Mouse (Mus musculus) spleen, adult 12 weeks (tissue): Measurements from ENCODE around the gene Fut1.
"Not testable (repeated sequence)": the region's sequence is repeated elsewhere in the genome, so short reads cannot be mapped to it uniquely, and the experiment has no call there.

Experiments
- DNase-seq: peaks from one replicate; pipeline ENCODE4 v3.0.0; 2022; ENCODE audit warnings: low spot score

Fut1 gene

GRCm38 (mm10) chr7:45638623-45639401 lies 21.7 kb downstream of the Fut1 start:
- no peak for DNase-seq

- no peak for DNase-seq
Measured at GRCm38 (mm10) chr7:45639561-45640027, 22.5 kb downstream of the Fut1 start, which contains the start of gene Mamstr. Mamstr (plus strand) TSS chr7:45639977.

GRCm38 (mm10) chr7:45640191-45640957 lies 23.3 kb downstream of the Fut1 start:
- no peak for DNase-seq

- DNase-seq = no peak
Measured at GRCm38 (mm10) chr7:45641391-45642040, 24.4 kb downstream of the Fut1 start.

GRCm38 (mm10) chr7:45642083-45642482 lies 25.0 kb downstream of the Fut1 start:
- DNase-seq = no peak

GRCm38 (mm10) chr7:45642503-45643255 lies 25.6 kb downstream of the Fut1 start:
- DNase-seq = no peak

- peak; percentile 23 for DNase-seq
Measured at GRCm38 (mm10) chr7:45643441-45644178, 26.5 kb downstream of the Fut1 start.

- DNase-seq = no peak
Measured at GRCm38 (mm10) chr7:45644183-45644582, 27.1 kb downstream of the Fut1 start.

GRCm38 (mm10) chr7:45644872-45645590 lies 27.9 kb downstream of the Fut1 start:
- DNase-seq = no peak

- no peak for DNase-seq
Measured at GRCm38 (mm10) chr7:45645591-45645971, 28.5 kb downstream of the Fut1 start.

GRCm38 (mm10) chr7:45646671-45647070 lies 29.6 kb downstream of the Fut1 start:
- no peak for DNase-seq

- DNase-seq = no peak
Measured at GRCm38 (mm10) chr7:45649351-45649750, 32.3 kb downstream of the Fut1 start.

- DNase-seq = not testable (repeated sequence)
Measured at GRCm38 (mm10) chr7:45650484-45650883, 33.4 kb downstream of the Fut1 start.

- DNase-seq = no peak
Measured at GRCm38 (mm10) chr7:45654424-45655047, 37.4 kb downstream of the Fut1 start.

GRCm38 (mm10) chr7:45660746-45661478 lies 43.8 kb downstream of the Fut1 start:
- no peak for DNase-seq

- not testable (repeated sequence) for DNase-seq
Measured at GRCm38 (mm10) chr7:45661702-45662101, 44.6 kb downstream of the Fut1 start.

- no peak for DNase-seq
Measured at GRCm38 (mm10) chr7:45665303-45666138, 48.4 kb downstream of the Fut1 start.

- DNase-seq = no peak
Measured at GRCm38 (mm10) chr7:45666161-45666560, 49.1 kb downstream of the Fut1 start, which contains the start of gene Fut2. Fut2 (minus strand) TSS chr7:45666394.
